Mouse (Mus musculus) hindbrain, embryonic 15.5 days (tissue): ENCODE measurements around the gene Endod1. TPM values are rescaled to one million over a fixed set of nuclear protein-coding genes. Genes with fewer than 3 reads are reported as not detected.
"Not testable (repeated sequence)": the region's sequence is repeated elsewhere in the genome, so short reads cannot be mapped to it uniquely, and the experiment has no call there.

Experiments used
- ATAC-seq: fragments of 200-750 bp; cut with Nextera tagmentation; 2 replicates; pipeline ENCODE4 v1.8.0; 2017; ENCODE audit warnings: low read depth, moderate number of reproducible peaks, moderate TSS enrichment; ENCODE audit not compliant: low FRiP score
- H3K27ac ChIP-seq: fragments of 300-500 bp; sonication (generic); replicated peaks from 2 replicates; pipeline ENCODE4 v1.5.1; 2015; ENCODE audit warnings: mild to moderate bottlenecking, inconsistent platforms
- H3K27me3 ChIP-seq: fragments of 300-500 bp; sonication (generic); 2 replicates; pipeline ENCODE4 v1.6.1; 2015; ENCODE audit warnings: control low read depth, inconsistent platforms
- H3K36me3 ChIP-seq: fragments of 300-500 bp; sonication (generic); 2 replicates; pipeline ENCODE4 v1.6.1; 2015; ENCODE audit warnings: control low read depth, inconsistent platforms
- H3K4me1 ChIP-seq: fragments of 300-500 bp; sonication (generic); replicated peaks from 2 replicates; pipeline ENCODE4 v1.6.1; 2015; ENCODE audit warnings: control low read depth, inconsistent platforms
- H3K4me2 ChIP-seq: fragments of 300-500 bp; sonication (generic); 2 replicates; pipeline ENCODE4 v1.6.1; 2015; ENCODE audit warnings: moderate library complexity, mild to moderate bottlenecking, inconsistent platforms
- H3K4me3 ChIP-seq: fragments of 300-500 bp; sonication (generic); 2 replicates; pipeline ENCODE4 v1.5.1; 2015; ENCODE audit warnings: mild to moderate bottlenecking, inconsistent platforms
- H3K9ac ChIP-seq: fragments of 300-500 bp; sonication (generic); 2 replicates; pipeline ENCODE4 v1.6.1; 2015; ENCODE audit warnings: inconsistent platforms
- H3K9me3 ChIP-seq: fragments of 300-500 bp; sonication (generic); 2 replicates; pipeline ENCODE4 v1.6.1; 2016; ENCODE audit warnings: control low read depth, inconsistent platforms
- WGBS: fragments of 180-500 bp; shearing (Covaris S2); methylation state at CpG from one replicate; pipeline ENCODE4 v1.1.7; 2015; 5-methylcytosine and 5-hydroxymethylcytosine counted together
- polyA plus RNA-seq: library from polyadenylated mRNA; unstranded; fragments of >200 nt; fragmentation: Nextera tagmentation; extraction: Ambion mirVana; gene quantifications from 2 replicates; pipeline ENCODE4 v1.2.1, GENCODE M21; 2015

The Endod1 gene
- polyA plus RNA-seq, 1 experiment from 2014 or later, result 30.6 TPM

GRCm38 (mm10) chr9:14350787-14351186 is 30.5 kb downstream of the Endod1 start:
- Histone ChIP-seq H3K36me3 (no peaks in the 10 kb centered on the region), H3K9ac (no peak overlapping the region), H3K4me2 (no peak overlapping the region), H3K27me3 (no peaks in the 10 kb centered on the region), H3K4me1 (0 out of 2 replicates have a peak, but pooled peaks cover 4% of the 10 kb centered on the region), H3K27ac (no peak overlapping the region), H3K4me3 (no peak overlapping the region), H3K9me3 (no peaks in the 10 kb centered on the region)
- no peak for ATAC-seq
- 80% methylated on average over 2 of the region's 2 CpGs for WGBS

- Histone ChIP-seq H3K4me3 (no peak overlapping the region), H3K9me3 (no peaks in the 10 kb centered on the region), H3K4me2 (no peak overlapping the region), H3K36me3 (no peaks in the 10 kb centered on the region), H3K4me1 (no peaks in the 10 kb centered on the region), H3K9ac (no peak overlapping the region), H3K27ac (no peak overlapping the region), H3K27me3 (no peaks in the 10 kb centered on the region)
- no peak for ATAC-seq
- 90% methylated on average over 5 of the region's 5 CpGs for WGBS
These were observed 31.9 kb downstream of the Endod1 start for GRCm38 (mm10) chr9:14349380-14349779.

GRCm38 (mm10) chr9:14348416-14348815 is 32.9 kb downstream of the Endod1 start:
- no peaks in the 10 kb centered on the region for H3K4me1 ChIP-seq
- H3K9ac ChIP-seq, result no peak overlapping the region
- H3K4me3 ChIP-seq, result no peak overlapping the region
- H3K4me2 ChIP-seq, result no peak overlapping the region
- H3K9me3 ChIP-seq, result no peaks in the 10 kb centered on the region
- H3K27me3 ChIP-seq, result no peaks in the 10 kb centered on the region
- H3K36me3 ChIP-seq, result no peaks in the 10 kb centered on the region
- WGBS, result 57% methylated on average over 4 of the region's 4 CpGs
- no peak overlapping the region for H3K27ac ChIP-seq
- no peak for ATAC-seq

GRCm38 (mm10) chr9:14345866-14346265 is 35.4 kb downstream of the Endod1 start:
- not testable (repeated sequence) for H3K27ac ChIP-seq, H3K9me3 ChIP-seq, H3K4me1 ChIP-seq, H3K27me3 ChIP-seq, H3K4me3 ChIP-seq, H3K9ac ChIP-seq, H3K36me3 ChIP-seq, H3K4me2 ChIP-seq, ATAC-seq
- 91% methylated on average over 4 of the region's 4 CpGs for WGBS

GRCm38 (mm10) chr9:14342041-14342668 is 39.2 kb downstream of the Endod1 start:
- no peaks in the 10 kb centered on the region for H3K36me3 ChIP-seq
- no peak overlapping the region for H3K27ac ChIP-seq
- no peaks in the 10 kb centered on the region for H3K9me3 ChIP-seq
- H3K4me3 ChIP-seq, result no peak overlapping the region
- 53% methylated on average over 4 of the region's 4 CpGs for WGBS
- peak; percentile 89 for ATAC-seq
- no peaks in the 10 kb centered on the region for H3K4me1 ChIP-seq
- H3K9ac ChIP-seq, result no peak overlapping the region
- no peaks in the 10 kb centered on the region for H3K27me3 ChIP-seq
- no peak overlapping the region for H3K4me2 ChIP-seq

GRCm38 (mm10) chr9:14338701-14339100 is 42.6 kb downstream of the Endod1 start:
- whole genome bisulfite sequencing, result 81% methylated on average over 3 of the region's 3 CpGs
- no peak overlapping the region for H3K9ac ChIP-seq
- no peak overlapping the region for H3K4me3 ChIP-seq
- no peaks in the 10 kb centered on the region for H3K9me3 ChIP-seq
- ATAC-seq, result no peak
- H3K4me1 ChIP-seq, result no peaks in the 10 kb centered on the region
- H3K36me3 ChIP-seq, result no peaks in the 10 kb centered on the region
- no peak overlapping the region for H3K4me2 ChIP-seq
- no peak overlapping the region for H3K27ac ChIP-seq
- no peaks in the 10 kb centered on the region for H3K27me3 ChIP-seq

GRCm38 (mm10) chr9:14336901-14337300 is 44.4 kb downstream of the Endod1 start:
- no peaks in the 10 kb centered on the region for H3K9me3 ChIP-seq
- no peak overlapping the region for H3K27ac ChIP-seq
- no peak for ATAC-seq
- no peaks in the 10 kb centered on the region for H3K4me1 ChIP-seq
- H3K9ac ChIP-seq, result no peak overlapping the region
- H3K36me3 ChIP-seq, result peaks cover 6% of the 10 kb centered on the region; the same call in 1 of the 2 replicates
- H3K4me2 ChIP-seq, result no peak overlapping the region
- H3K4me3 ChIP-seq, result no peak overlapping the region
- no peaks in the 10 kb centered on the region for H3K27me3 ChIP-seq
- 81% methylated on average over 3 of the region's 3 CpGs for WGBS

- H3K9me3 ChIP-seq, result no peaks in the 10 kb centered on the region
- no peak overlapping the region for H3K4me3 ChIP-seq
- H3K9ac ChIP-seq, result no peak overlapping the region
- no peak overlapping the region for H3K27ac ChIP-seq
- no peak overlapping the region for H3K4me2 ChIP-seq
- H3K27me3 ChIP-seq, result no peaks in the 10 kb centered on the region
- no peak for ATAC-seq
- WGBS, result 84% methylated on average over 4 of the region's 4 CpGs
- no peaks in the 10 kb centered on the region for H3K4me1 ChIP-seq
- peaks cover 6% of the 10 kb centered on the region; the same call in 1 of the 2 replicates for H3K36me3 ChIP-seq
These were observed 45.5 kb downstream of the Endod1 start for GRCm38 (mm10) chr9:14335829-14336228.

GRCm38 (mm10) chr9:14316618-14317017 is 64.7 kb downstream of the Endod1 start:
- no peak overlapping the region for H3K9ac ChIP-seq
- H3K27ac ChIP-seq, result no peak overlapping the region
- 100% methylated on average over 1 of the region's 1 CpGs for WGBS
- H3K27me3 ChIP-seq, result no peaks in the 10 kb centered on the region
- ATAC-seq, result no peak
- H3K4me3 ChIP-seq, result no peak overlapping the region
- H3K9me3 ChIP-seq, result no peaks in the 10 kb centered on the region
- H3K4me2 ChIP-seq, result no peak overlapping the region
- no peaks in the 10 kb centered on the region for H3K4me1 ChIP-seq
- H3K36me3 ChIP-seq, result peaks cover 45% of the 10 kb centered on the region

GRCm38 (mm10) chr9:14314477-14314876 is 66.8 kb downstream of the Endod1 start:
- H3K36me3 ChIP-seq, result peaks cover 32% of the 10 kb centered on the region
- no peaks in the 10 kb centered on the region for H3K9me3 ChIP-seq
- no peak overlapping the region for H3K27ac ChIP-seq
- no peak overlapping the region for H3K4me2 ChIP-seq
- no peak for ATAC-seq
- no peak overlapping the region for H3K9ac ChIP-seq
- no peaks in the 10 kb centered on the region for H3K27me3 ChIP-seq
- no peak overlapping the region for H3K4me3 ChIP-seq
- no peaks in the 10 kb centered on the region for H3K4me1 ChIP-seq
- WGBS, result 81% methylated on average over 7 of the region's 7 CpGs

- Histone ChIP-seq H3K27me3 (no peaks in the 10 kb centered on the region), H3K9ac (no peak overlapping the region), H3K4me2 (no peak overlapping the region), H3K4me1 (no peaks in the 10 kb centered on the region), H3K27ac (no peak overlapping the region), H3K9me3 (no peaks in the 10 kb centered on the region), H3K4me3 (no peak overlapping the region), H3K36me3 (peaks cover 36% of the 10 kb centered on the region)
- 86% methylated on average over 3 of the region's 3 CpGs for WGBS
- no peak for ATAC-seq
These were observed 67.3 kb downstream of the Endod1 start for GRCm38 (mm10) chr9:14313968-14314367.

GRCm38 (mm10) chr9:14307341-14307740 is 74.0 kb downstream of the Endod1 start:
- peaks cover 10% of the 10 kb centered on the region; the same call in 1 of the 2 replicates for H3K36me3 ChIP-seq
- H3K4me2 ChIP-seq, result no peak overlapping the region
- no peaks in the 10 kb centered on the region for H3K27me3 ChIP-seq
- H3K4me3 ChIP-seq, result no peak overlapping the region
- no peak overlapping the region for H3K9ac ChIP-seq
- no peaks in the 10 kb centered on the region for H3K9me3 ChIP-seq
- ATAC-seq, result no peak
- peaks cover 14% of the 10 kb centered on the region for H3K4me1 ChIP-seq
- no peak overlapping the region for H3K27ac ChIP-seq
- WGBS, result 97% methylated on average over 3 of the region's 3 CpGs
